Mouse (Mus musculus): ENCODE data around the gene Sipa1l1. TPM values are rescaled to one million over a fixed set of nuclear protein-coding genes. Genes with fewer than 3 reads are reported as not detected.
"Not testable (repeated sequence)": the region's sequence is repeated elsewhere in the genome, so short reads cannot be mapped to it uniquely, and the experiment has no call there.

Gene Sipa1l1
- polyA plus RNA-seq, 1 experiment from 2014 or later, result 32.8 TPM

DNA sequence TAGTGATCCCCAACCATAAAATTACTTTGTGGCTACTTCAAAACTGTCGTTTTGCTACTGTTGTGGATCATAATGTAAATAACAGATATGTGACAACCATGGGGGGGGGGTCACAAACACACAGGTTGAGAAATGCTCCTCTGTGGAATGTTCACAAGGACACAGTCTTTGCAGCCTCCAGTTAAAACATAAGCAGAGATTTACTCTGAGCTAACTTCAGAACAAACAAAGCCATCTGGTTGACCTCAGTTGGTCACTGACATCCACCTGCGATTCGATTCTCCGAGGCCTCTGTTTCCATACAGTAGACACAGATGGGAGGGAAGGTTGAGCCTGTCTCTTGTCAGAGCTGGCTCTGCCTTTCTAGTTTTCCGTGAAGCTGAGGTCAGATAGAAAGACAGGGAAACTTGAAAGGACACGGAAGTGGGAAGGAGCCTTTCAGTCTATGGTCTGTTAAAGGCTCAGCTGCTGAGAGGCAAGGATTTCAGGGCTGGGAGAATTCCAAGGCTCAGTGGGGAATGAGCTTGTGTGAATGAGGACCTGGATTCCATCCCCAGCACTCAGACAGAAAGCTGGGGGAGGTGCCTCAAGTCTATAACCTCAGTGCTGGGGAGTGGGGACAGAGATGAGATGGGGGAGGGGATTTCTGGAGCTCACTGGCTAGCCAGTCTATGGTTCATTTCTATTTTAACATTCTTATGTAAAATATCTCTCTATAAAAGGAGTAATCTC is 317.9 kb downstream of the Sipa1l1 start:
- Histone ChIP-seq H3K36me3 (ENCODE audit: control insufficient read depth, insufficient read depth, low read length) (no peaks in the 10 kb centered on the region), H3K9me3 (replicated peaks; ENCODE audit: control insufficient read depth, low read length) (no peaks in the 10 kb centered on the region), H3K4me1 (ENCODE audit: control insufficient read depth, insufficient read depth, low read length) (no peaks in the 10 kb centered on the region), H3K4me2 (ENCODE audit: low read depth, low read length) (no peak overlapping the region), H3K27me3 (ENCODE audit: control insufficient read depth, insufficient read depth, low read length) (no peaks in the 10 kb centered on the region), H3K27ac (ENCODE audit: low read length) (peak overlapping the region; percentile 66), H3K4me3 (replicated peaks; ENCODE audit: low read length) (no peak overlapping the region), H3K9ac (ENCODE audit: low read length) (no peak overlapping the region)
- peak; percentile 69; the same call in 1 of the 2 replicates for ATAC-seq (ENCODE audit: insufficient read depth, low FRiP score)
- 28% methylated on average over 6 of the region's 6 CpGs for WGBS

DNA sequence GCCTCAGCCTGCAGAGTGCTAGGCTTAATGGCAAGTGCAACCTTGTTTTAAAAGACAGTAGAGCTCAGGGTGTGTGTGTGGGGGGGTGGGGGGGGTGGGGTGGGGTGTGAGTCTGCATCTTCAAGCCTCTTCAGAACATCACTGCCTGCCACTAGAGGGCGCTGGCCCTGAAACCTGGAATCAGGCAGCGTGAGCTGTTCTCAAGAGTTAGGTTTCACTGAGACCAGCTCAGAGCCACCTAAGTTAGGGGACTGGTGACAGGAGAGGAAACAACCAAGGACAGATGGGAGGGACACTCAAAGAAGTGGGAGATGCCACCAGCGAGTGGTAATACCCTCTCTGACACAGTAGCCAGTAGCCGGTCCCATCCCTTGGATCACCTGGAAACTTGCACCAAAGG is 320.0 kb downstream of the Sipa1l1 start:
- no peak for ATAC-seq (ENCODE audit: insufficient read depth, low FRiP score)
- WGBS, result 50% methylated on average over 4 of the region's 4 CpGs
- H3K4me1 ChIP-seq (ENCODE audit: control insufficient read depth, insufficient read depth, low read length), result no peaks in the 10 kb centered on the region
- no peak overlapping the region for H3K4me3 ChIP-seq (replicated peaks; ENCODE audit: low read length)
- H3K27me3 ChIP-seq (ENCODE audit: control insufficient read depth, insufficient read depth, low read length), result no peaks in the 10 kb centered on the region
- no peaks in the 10 kb centered on the region for H3K9me3 ChIP-seq (replicated peaks; ENCODE audit: control insufficient read depth, low read length)
- H3K27ac ChIP-seq (ENCODE audit: low read length), result no peak overlapping the region
- no peak overlapping the region for H3K9ac ChIP-seq (ENCODE audit: low read length)
- H3K36me3 ChIP-seq (ENCODE audit: control insufficient read depth, insufficient read depth, low read length), result no peaks in the 10 kb centered on the region
- no peak overlapping the region for H3K4me2 ChIP-seq (ENCODE audit: low read depth, low read length)

DNA sequence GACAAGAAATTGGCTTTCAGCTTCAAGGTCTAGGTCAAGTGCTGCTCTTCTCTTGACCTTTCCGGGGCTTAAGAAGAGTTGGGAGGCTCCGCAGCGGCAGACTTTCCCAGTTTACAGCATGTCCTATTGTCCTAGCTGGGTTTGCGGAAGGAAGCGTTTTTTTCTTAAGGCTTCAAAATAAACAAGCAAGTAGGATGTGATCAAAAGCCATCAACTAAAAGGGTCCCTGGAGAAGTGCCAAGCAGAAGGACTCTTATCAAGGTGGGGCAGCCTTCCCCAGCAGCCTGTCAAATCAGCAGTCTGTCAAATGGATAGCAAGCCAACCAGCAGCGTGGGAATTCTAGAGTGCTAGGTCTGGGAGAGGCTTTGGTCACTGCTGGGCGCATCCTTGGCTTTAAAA is 320.5 kb downstream of the Sipa1l1 start:
- Histone ChIP-seq H3K4me1 (ENCODE audit: control insufficient read depth, insufficient read depth, low read length) (no peaks in the 10 kb centered on the region), H3K9ac (ENCODE audit: low read length) (no peak overlapping the region), H3K4me3 (replicated peaks; ENCODE audit: low read length) (no peak overlapping the region), H3K27me3 (ENCODE audit: control insufficient read depth, insufficient read depth, low read length) (no peaks in the 10 kb centered on the region), H3K4me2 (ENCODE audit: low read depth, low read length) (no peak overlapping the region), H3K27ac (ENCODE audit: low read length) (no peak overlapping the region), H3K36me3 (ENCODE audit: control insufficient read depth, insufficient read depth, low read length) (no peaks in the 10 kb centered on the region), H3K9me3 (replicated peaks; ENCODE audit: control insufficient read depth, low read length) (no peaks in the 10 kb centered on the region)
- ATAC-seq (ENCODE audit: insufficient read depth, low FRiP score), result no peak
- WGBS, result 46% methylated on average over 7 of the region's 7 CpGs

DNA sequence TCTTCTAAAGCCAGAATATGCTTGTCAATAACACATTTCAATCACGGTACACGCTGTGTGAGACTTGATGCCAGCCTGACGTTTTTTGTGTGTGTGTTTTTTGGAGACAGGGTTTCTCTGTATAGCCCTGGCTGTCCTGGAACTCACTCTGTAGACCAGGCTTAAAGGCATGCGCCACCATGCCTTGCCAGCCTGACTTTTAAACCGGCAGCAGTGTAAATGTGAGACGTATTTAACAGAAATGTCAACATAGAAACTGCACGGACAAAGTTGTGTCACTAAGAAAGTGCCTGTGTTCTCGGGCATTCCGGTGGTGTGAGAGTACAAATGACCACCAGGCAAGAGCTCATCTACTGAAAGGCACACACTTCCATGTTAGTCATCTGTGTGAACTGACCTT is 323.3 kb downstream of the Sipa1l1 start:
- no peak overlapping the region for H3K4me2 ChIP-seq (ENCODE audit: low read depth, low read length)
- WGBS, result 71% methylated on average over 9 of the region's 9 CpGs
- no peak overlapping the region for H3K9ac ChIP-seq (ENCODE audit: low read length)
- no peak overlapping the region for H3K27ac ChIP-seq (ENCODE audit: low read length)
- no peaks in the 10 kb centered on the region for H3K9me3 ChIP-seq (replicated peaks; ENCODE audit: control insufficient read depth, low read length)
- no peaks in the 10 kb centered on the region for H3K27me3 ChIP-seq (ENCODE audit: control insufficient read depth, insufficient read depth, low read length)
- no peaks in the 10 kb centered on the region for H3K4me1 ChIP-seq (ENCODE audit: control insufficient read depth, insufficient read depth, low read length)
- no peak for ATAC-seq (ENCODE audit: insufficient read depth, low FRiP score)
- no peaks in the 10 kb centered on the region for H3K36me3 ChIP-seq (ENCODE audit: control insufficient read depth, insufficient read depth, low read length)
- H3K4me3 ChIP-seq (replicated peaks; ENCODE audit: low read length), result no peak overlapping the region

DNA sequence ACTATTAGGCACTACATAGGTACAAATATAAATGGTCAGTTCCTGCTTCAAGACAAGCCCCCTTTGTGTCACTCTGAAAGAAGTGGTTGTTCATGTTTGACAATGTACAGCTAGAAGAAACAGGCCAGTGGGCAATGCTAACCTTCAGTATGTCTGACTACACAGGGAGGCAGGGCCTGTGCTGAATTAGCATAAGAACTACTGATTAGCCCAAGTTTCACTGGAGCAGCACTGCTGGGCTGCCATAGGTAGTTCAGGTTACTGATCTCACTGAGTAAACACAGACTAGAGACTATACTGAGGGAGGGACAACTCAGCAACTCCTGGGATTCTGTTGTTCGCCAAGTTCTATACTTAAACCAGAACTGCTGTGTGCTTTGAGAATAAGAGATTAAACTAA is 324.1 kb downstream of the Sipa1l1 start:
- H3K27ac ChIP-seq (ENCODE audit: low read length); H3K9ac ChIP-seq (ENCODE audit: low read length); H3K36me3 ChIP-seq (ENCODE audit: control insufficient read depth, insufficient read depth, low read length); H3K27me3 ChIP-seq (ENCODE audit: control insufficient read depth, insufficient read depth, low read length); H3K4me3 ChIP-seq (replicated peaks; ENCODE audit: low read length); H3K9me3 ChIP-seq (replicated peaks; ENCODE audit: control insufficient read depth, low read length); H3K4me2 ChIP-seq (ENCODE audit: low read depth, low read length); H3K4me1 ChIP-seq (ENCODE audit: control insufficient read depth, insufficient read depth, low read length): not testable (repeated sequence)
- WGBS, result 50% methylated on average over 1 of the region's 1 CpGs
- ATAC-seq (ENCODE audit: insufficient read depth, low FRiP score), result peak; percentile 89

DNA sequence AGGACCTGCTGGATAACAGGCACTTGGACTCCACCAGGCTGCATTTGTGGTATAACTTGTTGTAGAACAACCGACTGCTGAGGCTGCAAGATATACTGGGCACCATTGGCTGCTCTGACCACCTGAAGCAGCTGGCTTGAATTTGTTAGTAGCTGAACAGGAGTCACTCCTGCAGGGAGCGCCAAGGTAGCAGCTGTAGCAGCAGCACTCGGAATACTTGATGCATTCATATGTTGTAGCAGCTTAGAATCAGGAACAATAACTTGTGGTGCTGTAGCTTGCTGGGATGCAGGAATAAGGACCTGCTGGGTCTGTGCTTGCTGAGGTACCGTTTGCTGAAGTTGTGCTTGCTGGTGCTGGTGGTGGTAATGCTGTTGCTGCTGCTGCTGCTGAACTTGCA is 326.8 kb downstream of the Sipa1l1 start:
- no peak overlapping the region for H3K4me3 ChIP-seq (replicated peaks; ENCODE audit: low read length)
- no peak overlapping the region for H3K9ac ChIP-seq (ENCODE audit: low read length)
- ATAC-seq (ENCODE audit: insufficient read depth, low FRiP score), result no peak
- WGBS, result 77% methylated on average over 4 of the region's 4 CpGs
- H3K27me3 ChIP-seq (ENCODE audit: control insufficient read depth, insufficient read depth, low read length), result no peaks in the 10 kb centered on the region
- H3K27ac ChIP-seq (ENCODE audit: low read length), result no peak overlapping the region
- H3K4me1 ChIP-seq (ENCODE audit: control insufficient read depth, insufficient read depth, low read length), result no peaks in the 10 kb centered on the region
- no peaks in the 10 kb centered on the region for H3K36me3 ChIP-seq (ENCODE audit: control insufficient read depth, insufficient read depth, low read length)
- no peaks in the 10 kb centered on the region for H3K9me3 ChIP-seq (replicated peaks; ENCODE audit: control insufficient read depth, low read length)
- H3K4me2 ChIP-seq (ENCODE audit: low read depth, low read length), result no peak overlapping the region

DNA sequence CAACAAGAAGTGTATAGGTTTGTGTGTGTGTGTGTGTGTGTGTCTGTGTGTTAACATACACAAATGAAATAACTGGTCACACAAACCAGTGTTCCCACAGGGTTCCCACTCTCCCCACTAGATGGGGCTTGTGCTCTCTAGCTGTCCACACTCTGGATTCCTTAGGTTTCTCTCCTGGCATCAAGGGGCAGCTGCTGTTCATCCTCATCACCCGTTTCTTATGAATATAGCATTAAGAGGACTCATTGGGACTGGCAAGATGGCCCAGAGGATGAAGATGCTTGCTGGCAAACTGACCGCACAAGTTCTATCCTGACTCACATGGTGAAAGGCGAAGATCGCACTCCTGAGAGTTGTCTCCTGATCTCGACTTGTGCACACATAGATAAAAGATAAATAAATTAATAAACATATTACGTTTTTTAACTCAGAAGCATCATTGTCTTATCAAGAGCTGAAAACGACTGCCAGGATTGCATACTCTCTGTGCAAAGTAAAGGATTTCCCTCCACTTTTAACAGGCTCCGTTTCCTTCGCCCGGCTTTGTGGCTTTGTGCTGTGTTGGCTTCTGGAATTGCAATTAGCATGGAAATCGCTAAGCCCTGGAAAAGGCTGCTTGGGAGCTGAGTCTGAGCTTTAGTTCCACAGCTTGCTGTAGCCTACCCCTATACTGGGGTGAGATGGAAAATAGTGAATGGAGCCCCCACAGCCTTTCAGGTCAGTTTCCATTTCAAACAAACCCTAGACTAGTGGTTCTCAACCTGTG is 328.9 kb downstream of the Sipa1l1 start:
- WGBS, result 47% methylated on average over 11 of the region's 11 CpGs
- H3K4me3 ChIP-seq (replicated peaks; ENCODE audit: low read length), result no peak overlapping the region
- no peaks in the 10 kb centered on the region for H3K9me3 ChIP-seq (replicated peaks; ENCODE audit: control insufficient read depth, low read length)
- no peaks in the 10 kb centered on the region for H3K27me3 ChIP-seq (ENCODE audit: control insufficient read depth, insufficient read depth, low read length)
- H3K4me2 ChIP-seq (ENCODE audit: low read depth, low read length), result peak overlapping the region; percentile 17; the same call in 1 of the 2 replicates
- ATAC-seq (ENCODE audit: insufficient read depth, low FRiP score), result no peak
- H3K27ac ChIP-seq (ENCODE audit: low read length), result no peak overlapping the region
- no peaks in the 10 kb centered on the region for H3K4me1 ChIP-seq (ENCODE audit: control insufficient read depth, insufficient read depth, low read length)
- no peak overlapping the region for H3K9ac ChIP-seq (ENCODE audit: low read length)
- H3K36me3 ChIP-seq (ENCODE audit: control insufficient read depth, insufficient read depth, low read length), result no peaks in the 10 kb centered on the region

DNA sequence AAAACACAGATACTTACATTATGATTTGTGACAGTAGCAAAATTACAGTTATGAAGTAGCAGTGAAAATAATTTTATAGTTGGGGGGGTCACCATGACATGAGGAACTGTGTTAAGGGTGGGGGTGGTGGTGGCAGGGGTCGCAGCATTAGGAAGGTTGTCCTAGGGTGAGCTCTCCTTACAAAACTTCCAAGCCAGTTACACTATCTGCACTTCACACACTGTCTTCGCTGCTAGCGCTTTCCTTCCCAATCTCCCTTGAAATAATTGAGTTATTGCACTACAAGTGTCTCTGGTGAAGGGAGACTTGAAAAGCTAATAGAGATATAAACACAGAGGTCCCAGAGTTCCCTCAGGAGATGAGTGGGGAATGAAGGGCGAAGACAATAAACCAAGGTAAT is 329.6 kb downstream of the Sipa1l1 start:
- Histone ChIP-seq H3K9ac (ENCODE audit: low read length) (no peak overlapping the region), H3K27ac (ENCODE audit: low read length) (no peak overlapping the region), H3K4me2 (ENCODE audit: low read depth, low read length) (no peak overlapping the region), H3K4me1 (ENCODE audit: control insufficient read depth, insufficient read depth, low read length) (no peaks in the 10 kb centered on the region), H3K9me3 (replicated peaks; ENCODE audit: control insufficient read depth, low read length) (no peaks in the 10 kb centered on the region), H3K4me3 (replicated peaks; ENCODE audit: low read length) (no peak overlapping the region), H3K27me3 (ENCODE audit: control insufficient read depth, insufficient read depth, low read length) (no peaks in the 10 kb centered on the region), H3K36me3 (ENCODE audit: control insufficient read depth, insufficient read depth, low read length) (no peaks in the 10 kb centered on the region)
- WGBS, result 80% methylated on average over 4 of the region's 4 CpGs
- ATAC-seq (ENCODE audit: insufficient read depth, low FRiP score), result no peak

DNA sequence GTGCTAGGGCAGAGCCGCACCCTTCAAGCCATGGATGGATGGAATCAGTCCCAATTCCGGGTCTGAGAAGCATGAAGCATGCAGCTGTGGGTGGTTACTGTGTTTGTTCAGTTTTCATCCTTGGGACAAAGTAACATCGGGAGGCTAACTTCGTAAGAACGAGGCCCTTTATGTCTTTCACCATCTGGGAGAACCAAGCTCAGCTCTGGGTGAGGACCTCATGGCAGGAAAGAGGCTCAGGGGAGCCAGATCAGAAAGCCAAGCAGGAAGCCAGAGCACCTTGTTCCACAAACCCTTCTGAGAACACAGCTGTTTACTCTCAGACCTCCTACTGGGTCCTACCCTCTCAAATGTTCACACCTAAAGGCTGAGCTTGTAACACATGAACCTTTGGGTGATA is 330.6 kb downstream of the Sipa1l1 start:
- WGBS, result 86% methylated on average over 5 of the region's 5 CpGs
- no peak for ATAC-seq (ENCODE audit: insufficient read depth, low FRiP score)
- H3K4me2 ChIP-seq (ENCODE audit: low read depth, low read length), result no peak overlapping the region
- H3K4me1 ChIP-seq (ENCODE audit: control insufficient read depth, insufficient read depth, low read length), result no peaks in the 10 kb centered on the region
- no peak overlapping the region for H3K27ac ChIP-seq (ENCODE audit: low read length)
- no peak overlapping the region for H3K4me3 ChIP-seq (replicated peaks; ENCODE audit: low read length)
- no peaks in the 10 kb centered on the region for H3K27me3 ChIP-seq (ENCODE audit: control insufficient read depth, insufficient read depth, low read length)
- H3K9ac ChIP-seq (ENCODE audit: low read length), result no peak overlapping the region
- no peaks in the 10 kb centered on the region for H3K36me3 ChIP-seq (ENCODE audit: control insufficient read depth, insufficient read depth, low read length)
- no peaks in the 10 kb centered on the region for H3K9me3 ChIP-seq (replicated peaks; ENCODE audit: control insufficient read depth, low read length)

Data from stomach, embryonic 16.5 days (tissue).